Mouse (Mus musculus) forelimb bud, embryonic 11.5 days (tissue): ENCODE measurements around the gene Mup9.
"Not testable (repeated sequence)": the region's sequence is repeated elsewhere in the genome, so short reads cannot be mapped to it uniquely, and the experiment has no call there.

Source experiments
- DNase-seq: peaks from one replicate; pipeline ENCODE4 v3.0.0-alpha.2; 2012; ENCODE audit warnings: low read depth, low spot score

Gene Mup9

DNA sequence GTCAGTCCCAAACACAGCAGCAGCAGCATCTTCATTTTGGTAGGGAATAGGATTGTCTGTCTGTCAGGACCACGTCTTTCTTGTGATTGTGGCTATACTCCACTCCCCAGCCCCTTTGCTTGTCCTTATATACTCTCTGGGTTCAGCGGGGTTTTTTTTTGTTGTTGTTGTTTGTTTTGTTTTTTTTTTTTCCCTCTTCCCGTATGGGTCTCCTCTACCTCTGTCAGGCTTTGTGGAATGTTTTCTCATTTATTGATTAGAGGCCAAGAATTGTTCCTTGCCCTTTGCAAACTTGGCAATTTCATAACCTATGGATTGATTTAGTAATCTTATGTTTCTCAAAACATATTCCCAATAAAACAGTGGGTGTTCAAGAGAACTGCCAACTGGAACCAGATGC is at the start of gene Mup9:
Gene Mup9 (minus strand): TSS at position 101 of the 400 bp plus-strand sequence.
- DNase-seq: not testable (repeated sequence)
